Mouse (Mus musculus) megakaryocyte-erythroid progenitor cell, adult 5-6 weeks (primary cell): Measurements from ENCODE around the gene Fibin. TPM values are rescaled to one million over a fixed set of nuclear protein-coding genes. Genes with fewer than 3 reads are reported as not detected.

Experiments
- ATAC-seq: replicated peaks from 2 replicates; pipeline ENCODE4 v1.8.0; 2016; ENCODE audit warnings: mild to moderate bottlenecking, inconsistent platforms; ENCODE audit not compliant: severe bottlenecking, poor library complexity, low FRiP score, low TSS enrichment
- total RNA-seq, 2 experiments: library from RNA; stranded (forward) in 1 of 2; stranded (reverse) in 1 of 2; fragments of 200-1000, 215-1000 nt in 1 of 2; fragments of >200 nt in 1 of 2; fragmentation: Nextera tagmentation in 1 of 2; gene quantifications; 2 replicates each; pipeline ENCODE4 v1.2.3; 2014 to 2017

The Fibin gene
- total RNA-seq (2014; fragmentation: Nextera tagmentation) = not detected in 2 replicates
- not detected in 2 replicates for total RNA-seq (2017)

GRCm38 (mm10) chr2:110362432-110363283 lies at the start of gene Fibin:
Gene Fibin (minus strand): TSS chr2:110363183.
- ATAC-seq = no peak

- no peak for ATAC-seq
Observed at GRCm38 (mm10) chr2:110411428-110411827, 48.4 kb upstream of the Fibin start.

- no peak for ATAC-seq
Observed at GRCm38 (mm10) chr2:110408757-110409156, 45.8 kb upstream of the Fibin start.

GRCm38 (mm10) chr2:110392714-110393336 lies 29.8 kb upstream of the Fibin start:
- no peak for ATAC-seq

- ATAC-seq = no peak
Observed at GRCm38 (mm10) chr2:110390736-110391409, 27.9 kb upstream of the Fibin start.

- no peak for ATAC-seq
Observed at GRCm38 (mm10) chr2:110379811-110380210, 16.8 kb upstream of the Fibin start.

- ATAC-seq = no peak
Observed at GRCm38 (mm10) chr2:110376660-110377059, 13.7 kb upstream of the Fibin start.

- no peak for ATAC-seq
Observed at GRCm38 (mm10) chr2:110375475-110375874, 12.5 kb upstream of the Fibin start.

- ATAC-seq = no peak
Observed at GRCm38 (mm10) chr2:110373186-110373585, 10.2 kb upstream of the Fibin start.

GRCm38 (mm10) chr2:110367382-110367887 lies 4.5 kb upstream of the Fibin start:
- ATAC-seq = no peak

- no peak for ATAC-seq
Observed at GRCm38 (mm10) chr2:110365401-110365800, 2.4 kb upstream of the Fibin start.

- no peak for ATAC-seq
Observed at GRCm38 (mm10) chr2:110363855-110364254, 872 bp upstream of the Fibin start.

GRCm38 (mm10) chr2:110353302-110353970 lies 9.5 kb downstream of the Fibin start:
- no peak for ATAC-seq

GRCm38 (mm10) chr2:110351843-110352251 lies 11.1 kb downstream of the Fibin start:
- ATAC-seq = no peak

GRCm38 (mm10) chr2:110351406-110351805 lies 11.6 kb downstream of the Fibin start:
- ATAC-seq = no peak

GRCm38 (mm10) chr2:110328953-110329352 lies 34.0 kb downstream of the Fibin start:
- no peak for ATAC-seq

- no peak for ATAC-seq
Observed at GRCm38 (mm10) chr2:110319949-110320348, 43.0 kb downstream of the Fibin start.

GRCm38 (mm10) chr2:110319266-110319665 lies 43.7 kb downstream of the Fibin start:
- no peak for ATAC-seq

- ATAC-seq = no peak
Observed at GRCm38 (mm10) chr2:110318719-110319118, 44.3 kb downstream of the Fibin start.
